Mouse (Mus musculus) CD8-positive naive resting alpha-beta T cell, adult 2 months (primary cell): ENCODE data around the gene Ciz1.

ENCODE experiments used
- DNase-seq, 2 experiments: peaks; one replicate each; pipeline ENCODE4 v3.0.0; 2022; ENCODE audit warnings: low read depth in 2 of 2, low spot score in 2 of 2

Ciz1 gene

DNA sequence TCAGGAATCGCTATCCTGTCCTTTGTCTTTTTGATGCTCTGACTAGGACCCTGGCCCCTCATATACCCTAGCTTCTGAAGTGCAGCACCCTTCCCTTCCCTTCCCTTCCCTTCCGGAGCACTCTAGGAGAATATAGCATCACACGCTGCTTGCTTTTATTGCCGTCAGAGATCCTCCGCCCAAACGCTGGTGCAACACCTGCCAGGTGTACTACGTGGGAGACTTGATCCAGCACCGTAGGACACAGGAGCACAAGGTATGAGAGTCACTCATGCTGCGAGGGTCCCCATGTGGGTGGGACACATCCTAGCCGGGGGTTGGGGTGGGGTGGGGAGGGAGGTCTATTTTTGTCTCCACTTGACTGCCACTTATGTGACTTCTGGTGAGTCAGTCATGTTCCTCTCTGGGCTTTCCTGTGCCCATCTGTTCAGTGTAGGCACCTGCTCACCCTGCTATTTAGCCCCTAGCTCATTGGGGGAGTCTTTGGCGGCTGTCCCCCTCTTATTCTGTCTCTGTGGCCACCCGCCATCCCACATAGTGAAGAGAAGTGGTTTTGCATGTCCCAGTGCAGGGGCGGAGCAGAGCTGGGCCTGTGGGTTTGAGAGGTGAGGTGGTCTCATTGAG lies 23.3 kb downstream of the Ciz1 start:
- DNase-seq, result no peak

DNA sequence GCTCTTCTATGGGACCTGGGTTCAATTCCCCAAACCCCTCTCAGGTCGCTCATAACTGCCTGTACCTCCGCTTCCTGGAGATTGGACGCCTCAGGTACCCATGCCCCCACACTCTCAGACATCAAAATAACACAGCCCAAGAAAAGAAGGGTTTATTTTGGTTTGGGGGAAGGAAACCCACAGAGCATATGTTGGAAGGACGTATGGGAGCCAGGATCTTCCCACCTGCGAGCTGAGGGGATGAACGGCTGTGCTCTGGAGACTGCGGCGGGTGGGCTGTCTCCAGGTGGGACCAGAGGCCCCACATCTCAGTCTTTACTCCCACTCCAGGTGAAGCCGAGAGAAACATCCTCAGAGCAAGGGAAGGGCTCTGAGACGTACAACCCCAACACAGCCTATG lies 24.8 kb downstream of the Ciz1 start:
- no peak for DNase-seq

DNA sequence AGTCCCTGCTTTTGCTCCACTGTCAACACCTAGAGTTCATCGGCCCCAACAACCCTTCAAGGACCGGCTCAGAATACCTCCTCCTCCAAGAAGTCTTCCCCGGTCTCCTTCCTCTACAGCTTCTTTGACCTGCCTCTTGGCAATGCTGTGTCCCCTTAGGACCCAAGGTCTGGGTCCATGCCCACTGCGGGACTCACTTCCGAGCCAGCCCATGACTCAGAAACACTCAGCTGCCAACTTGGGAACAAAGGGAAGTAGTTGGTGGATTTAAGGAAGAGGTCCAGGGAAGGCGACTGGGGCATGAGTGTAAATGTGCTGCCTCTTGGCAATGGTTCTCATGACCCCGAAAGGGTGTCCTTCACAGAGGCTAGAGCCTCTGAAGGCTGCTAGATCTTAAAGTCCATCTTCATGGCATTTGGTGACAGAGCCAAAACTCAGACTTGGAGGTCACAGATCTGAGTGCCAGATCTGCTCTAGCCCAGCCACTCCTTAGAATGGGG lies 27.9 kb downstream of the Ciz1 start:
- no peak for DNase-seq

DNA sequence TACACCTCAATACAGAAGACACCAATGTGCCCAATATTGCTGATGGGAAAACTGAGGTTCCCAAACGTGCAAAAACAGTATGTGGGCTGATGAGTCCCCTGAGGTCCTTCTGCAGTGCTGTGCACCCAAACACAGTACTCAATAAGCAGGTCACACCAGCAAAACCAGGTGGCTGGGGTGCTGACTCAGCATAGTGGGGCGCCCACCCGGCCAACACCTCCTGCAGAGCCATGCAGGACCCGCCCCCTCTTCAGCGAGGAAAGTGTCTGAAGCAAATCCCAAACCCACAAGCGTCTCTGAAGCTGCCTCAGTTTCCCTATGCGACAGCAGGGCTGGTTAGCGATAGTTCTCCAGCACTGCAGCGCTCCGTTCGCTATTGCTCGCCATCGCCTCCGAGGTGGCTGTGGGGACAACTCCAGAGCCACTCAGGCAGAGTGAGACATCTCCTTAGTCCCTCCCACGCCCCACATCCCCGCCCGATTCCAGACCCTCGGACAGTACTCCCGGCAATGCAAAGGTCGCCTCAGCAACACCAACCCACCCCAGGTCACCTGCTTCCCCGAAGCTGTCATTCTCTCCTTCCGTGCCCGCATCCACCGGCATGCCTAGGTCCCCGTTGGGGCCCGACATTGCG lies 29.1 kb downstream of the Ciz1 start:
- DNase-seq, result no peak

DNA sequence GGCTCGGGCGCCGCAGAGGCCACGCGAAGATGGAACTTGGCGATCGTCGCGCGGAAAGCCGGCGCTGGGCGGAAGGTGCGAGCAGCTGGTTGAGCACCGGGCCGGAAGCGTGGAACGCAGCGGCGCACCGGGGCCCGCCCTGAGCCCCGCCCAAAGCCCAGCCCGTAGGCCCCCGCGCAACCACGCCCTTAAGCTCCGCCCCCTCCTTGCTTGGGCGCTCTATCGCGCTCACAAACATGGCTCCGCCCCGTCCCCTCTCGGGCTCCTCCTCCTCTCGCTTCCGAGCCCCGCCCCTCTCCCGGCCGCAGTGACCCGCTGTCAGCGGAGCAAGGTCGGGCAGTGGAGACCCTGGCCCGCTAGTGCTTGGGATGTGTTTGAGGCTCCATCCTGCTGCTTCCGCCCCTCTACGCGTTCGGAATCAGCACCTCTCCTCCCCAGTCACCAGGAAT lies 29.7 kb downstream of the Ciz1 start, which contains the start of gene 1110008P14Rik:
Gene 1110008P14Rik (minus strand): TSS at position 164 of the 449 bp plus-strand sequence.
- DNase-seq, result peak; percentile 81 to 91

DNA sequence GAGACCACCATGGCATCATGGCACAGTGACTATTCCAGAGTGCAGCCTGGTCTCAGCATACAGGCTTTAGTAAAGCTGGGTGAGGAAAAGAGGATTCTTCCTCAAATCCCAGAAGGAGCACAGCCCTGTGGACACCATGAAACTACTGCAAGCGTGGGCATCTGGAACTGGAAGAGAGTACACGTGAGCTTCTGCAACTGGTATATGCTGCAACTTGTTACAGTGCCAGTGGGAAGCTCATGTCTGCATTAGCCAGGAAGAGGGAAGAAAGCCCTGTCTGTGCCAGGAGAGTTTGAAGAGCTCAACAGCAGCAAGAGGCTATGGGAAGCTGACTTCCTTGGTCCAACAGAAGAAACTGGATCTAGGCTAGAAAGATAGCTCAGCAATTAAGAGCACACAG lies 30.6 kb downstream of the Ciz1 start:
- no peak for DNase-seq

DNA sequence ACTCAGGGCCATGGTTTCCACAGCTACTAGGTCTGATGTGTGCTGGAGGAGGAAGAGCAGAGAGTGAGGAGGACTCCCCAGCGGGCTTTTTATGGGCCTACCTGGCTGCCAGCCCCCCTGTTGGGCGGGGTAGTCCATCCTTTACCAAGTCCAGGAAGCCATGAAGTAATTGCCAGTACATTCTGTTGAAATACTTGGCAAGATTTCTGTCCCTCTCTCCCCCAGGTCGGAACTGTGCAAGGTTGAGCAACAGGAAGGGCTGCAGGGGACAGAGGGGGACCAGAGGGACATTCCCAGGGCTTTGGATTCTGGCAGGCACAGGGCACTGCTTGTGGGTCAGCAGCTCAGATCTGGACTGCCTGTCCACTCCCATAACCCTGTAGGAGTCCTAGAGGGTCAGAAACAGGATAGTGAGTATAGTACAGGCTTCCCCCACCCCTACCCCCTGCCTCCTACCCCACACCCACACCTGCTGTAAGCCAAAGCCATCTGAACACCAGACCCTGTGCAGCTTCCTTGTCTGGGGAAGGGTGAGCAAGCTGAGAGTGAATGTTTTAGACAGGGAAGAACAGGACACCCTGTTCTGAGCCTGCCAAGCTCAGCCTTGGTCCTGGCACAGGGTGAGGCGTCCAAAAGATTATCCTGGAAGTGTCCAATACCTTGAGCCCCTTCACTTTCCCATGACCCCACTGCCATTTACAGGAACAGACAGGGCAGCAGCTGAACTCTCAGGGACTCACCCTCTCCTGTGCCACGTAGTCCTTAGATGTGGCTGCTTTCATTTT lies 35.8 kb downstream of the Ciz1 start, which contains the start of gene Lcn2:
Gene Lcn2 (minus strand): TSS at position 547 of the 785 bp plus-strand sequence.
- DNase-seq, result no peak

DNA sequence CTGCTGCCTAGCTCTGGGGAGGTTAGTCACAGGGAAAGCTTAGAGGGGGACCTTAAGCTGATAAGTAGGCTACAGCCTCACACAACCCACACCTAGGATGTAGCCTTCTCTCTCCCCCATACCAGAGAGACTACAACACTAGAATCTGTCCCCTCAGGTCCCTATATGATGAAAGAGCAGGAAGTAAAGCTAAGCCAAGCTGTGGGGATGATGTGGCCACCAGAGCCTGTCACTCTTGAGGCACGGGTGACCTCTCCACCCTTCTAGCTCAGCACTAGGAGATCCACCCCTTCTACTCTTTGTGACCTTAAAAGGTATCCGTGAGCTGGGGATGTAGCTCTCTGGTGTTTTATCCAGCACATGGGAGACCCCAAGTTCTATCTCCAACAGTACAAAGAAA lies 37.0 kb downstream of the Ciz1 start:
- DNase-seq, result no peak

DNA sequence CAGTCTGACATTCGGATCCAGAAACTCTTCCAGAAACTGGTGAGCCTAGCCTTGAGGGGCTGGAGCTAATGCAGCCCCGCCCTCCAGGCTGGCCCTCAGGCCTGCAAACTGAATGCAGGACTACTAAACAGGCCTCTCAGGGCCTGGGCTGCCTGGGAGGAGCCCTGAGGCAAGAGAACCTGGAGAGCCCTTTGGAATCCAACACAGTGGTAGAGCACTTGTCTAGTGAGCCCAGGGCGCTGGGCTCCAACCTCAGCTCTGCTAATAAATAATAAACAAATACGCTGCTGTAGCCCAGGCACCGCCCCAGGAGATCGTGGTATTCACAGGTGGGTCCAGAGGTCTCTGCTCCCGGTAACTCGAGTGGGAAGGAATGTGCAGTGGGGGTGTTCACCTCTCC lies 38.7 kb downstream of the Ciz1 start:
- no peak for DNase-seq

DNA sequence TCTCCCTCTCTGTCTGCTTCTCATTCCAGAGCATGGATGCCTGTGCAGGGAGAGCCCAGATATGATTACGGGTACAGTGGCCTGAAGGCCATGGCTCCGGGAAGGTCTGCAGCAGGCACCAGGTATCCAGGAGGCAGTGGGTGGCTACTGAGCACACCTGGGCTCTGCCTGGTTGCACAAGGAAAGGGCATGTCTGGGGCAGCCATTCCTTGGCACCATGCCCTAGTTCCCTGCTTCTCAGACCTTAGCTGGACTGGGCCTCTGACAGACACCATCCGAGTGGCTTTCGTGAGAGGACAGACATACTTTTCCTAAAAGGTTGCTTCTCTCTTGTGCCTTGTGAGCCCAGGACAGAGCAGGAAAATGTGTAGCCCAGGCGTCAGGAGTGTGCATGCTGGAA lies 39.9 kb downstream of the Ciz1 start:
- DNase-seq, result no peak

DNA sequence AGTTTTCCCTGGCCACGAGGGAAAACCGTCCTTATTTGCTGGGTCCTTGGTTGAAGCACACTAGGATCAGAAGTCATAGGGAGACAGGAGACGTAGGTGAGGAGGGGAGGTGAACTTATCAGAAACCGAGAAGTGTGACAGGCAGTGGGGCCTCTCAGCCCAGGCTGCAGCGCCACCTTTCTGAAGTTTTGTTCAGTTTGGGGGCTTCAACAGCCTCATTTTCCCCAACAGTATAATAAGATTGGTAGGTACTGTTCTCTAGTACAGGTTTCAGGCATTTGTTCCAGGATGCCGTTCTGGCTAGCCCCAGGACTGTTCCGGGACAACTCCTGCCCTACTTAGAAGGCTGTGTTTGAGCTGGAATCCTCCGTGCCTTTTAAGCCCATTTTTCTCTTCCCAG lies 42.8 kb downstream of the Ciz1 start:
- peak; percentile 16 to 49 for DNase-seq

DNA sequence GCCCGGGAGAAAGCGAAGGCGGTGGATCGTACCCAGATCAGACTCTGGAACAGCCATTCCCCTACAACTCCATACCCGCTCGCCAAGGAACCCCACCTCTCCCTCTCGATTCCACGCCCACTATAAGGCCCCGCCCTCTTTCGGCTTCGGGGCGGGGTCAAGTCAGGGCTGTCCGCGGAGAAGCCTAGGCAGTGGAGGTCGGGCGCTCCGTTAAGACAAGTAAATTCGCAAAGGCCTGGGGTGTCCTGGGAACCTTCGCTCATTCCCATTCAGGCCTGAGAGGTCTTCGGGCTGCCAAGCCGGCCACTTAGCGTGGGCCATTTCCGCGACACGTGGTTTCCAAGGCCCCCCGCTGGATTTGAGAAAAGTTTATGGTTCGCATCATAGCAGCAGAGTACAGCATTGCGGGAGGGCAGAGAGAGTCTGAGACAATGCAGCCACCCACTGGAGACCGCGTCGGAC lies 43.4 kb downstream of the Ciz1 start, which contains the start of gene Ptges2:
Gene Ptges2 (plus strand): TSS at position 413 of the 462 bp plus-strand sequence.
- peak; percentile 84 to 92 for DNase-seq

DNA sequence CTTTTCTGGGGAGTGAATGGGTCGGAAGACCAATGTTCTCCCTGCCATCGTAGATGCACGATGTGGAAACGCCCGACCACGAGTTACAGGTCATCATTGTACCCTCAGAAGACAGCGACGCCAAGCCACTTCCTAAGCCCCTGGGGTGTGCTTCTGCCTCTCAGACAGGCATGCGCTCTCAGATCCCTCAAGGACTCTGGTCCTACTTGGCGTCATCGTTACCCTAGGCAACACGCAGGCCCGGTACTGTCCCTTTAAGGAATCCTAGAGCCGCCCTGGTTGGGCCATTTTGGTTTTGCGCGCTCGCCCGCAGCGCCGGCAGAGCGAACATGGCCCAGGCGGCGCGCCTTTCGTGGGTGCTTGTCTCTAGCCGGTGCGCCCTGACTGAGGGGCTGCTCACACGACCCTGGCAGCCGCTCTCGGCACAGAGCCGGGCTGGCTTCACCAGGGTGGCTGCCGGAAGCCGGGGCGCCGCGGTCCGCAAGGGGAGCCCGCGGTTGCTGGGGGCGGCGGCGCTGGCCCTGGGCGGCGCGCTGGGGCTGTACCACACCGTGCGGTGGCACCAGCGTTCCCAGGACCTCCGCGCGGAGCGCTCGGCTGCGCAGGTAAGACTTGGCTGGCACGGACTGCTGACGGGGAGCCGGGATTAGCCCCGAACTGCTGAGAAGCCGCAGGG lies 44.0 kb downstream of the Ciz1 start:
- DNase-seq, result peak; percentile 77 to 82

DNA sequence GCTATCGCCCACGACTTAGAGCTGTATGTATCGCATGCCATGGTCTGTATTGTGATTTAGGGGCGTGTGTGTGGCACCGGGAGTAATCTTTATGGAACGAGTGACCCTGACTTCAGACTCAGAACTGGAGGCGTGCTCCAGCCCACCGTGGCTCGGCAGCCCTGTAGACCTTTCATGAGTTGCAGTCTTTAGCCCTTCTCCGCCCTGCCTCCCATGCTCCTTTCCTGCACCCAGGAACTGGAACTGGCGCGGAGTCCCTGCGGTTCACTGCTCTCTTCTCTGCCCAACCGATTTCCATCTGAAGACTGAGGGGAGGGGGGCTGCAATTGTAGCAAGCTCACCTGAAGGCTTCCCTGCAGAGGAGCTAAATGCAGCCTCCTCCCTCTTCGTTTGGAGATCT lies 44.6 kb downstream of the Ciz1 start:
- DNase-seq, result no peak

DNA sequence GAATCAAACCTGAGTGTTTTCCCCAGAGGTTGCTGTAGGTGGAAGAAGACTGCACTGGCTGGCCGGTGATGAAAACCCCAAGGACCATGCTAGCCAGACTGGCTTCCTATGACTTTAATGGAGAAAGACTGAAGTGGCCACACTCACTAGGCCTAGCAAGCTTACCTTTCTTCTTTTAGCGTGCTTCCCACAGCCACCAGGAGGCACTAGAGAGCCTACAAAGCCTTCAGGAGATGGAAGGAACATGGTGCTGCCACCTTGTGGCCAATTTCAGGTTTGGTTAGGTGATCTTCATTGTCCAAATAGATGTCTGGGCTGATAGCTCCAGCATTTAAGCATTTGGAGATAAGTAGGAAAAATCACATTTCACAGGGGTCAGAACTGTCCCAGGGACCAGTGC lies 52.5 kb downstream of the Ciz1 start:
- DNase-seq, result peak; percentile 94 to 98

DNA sequence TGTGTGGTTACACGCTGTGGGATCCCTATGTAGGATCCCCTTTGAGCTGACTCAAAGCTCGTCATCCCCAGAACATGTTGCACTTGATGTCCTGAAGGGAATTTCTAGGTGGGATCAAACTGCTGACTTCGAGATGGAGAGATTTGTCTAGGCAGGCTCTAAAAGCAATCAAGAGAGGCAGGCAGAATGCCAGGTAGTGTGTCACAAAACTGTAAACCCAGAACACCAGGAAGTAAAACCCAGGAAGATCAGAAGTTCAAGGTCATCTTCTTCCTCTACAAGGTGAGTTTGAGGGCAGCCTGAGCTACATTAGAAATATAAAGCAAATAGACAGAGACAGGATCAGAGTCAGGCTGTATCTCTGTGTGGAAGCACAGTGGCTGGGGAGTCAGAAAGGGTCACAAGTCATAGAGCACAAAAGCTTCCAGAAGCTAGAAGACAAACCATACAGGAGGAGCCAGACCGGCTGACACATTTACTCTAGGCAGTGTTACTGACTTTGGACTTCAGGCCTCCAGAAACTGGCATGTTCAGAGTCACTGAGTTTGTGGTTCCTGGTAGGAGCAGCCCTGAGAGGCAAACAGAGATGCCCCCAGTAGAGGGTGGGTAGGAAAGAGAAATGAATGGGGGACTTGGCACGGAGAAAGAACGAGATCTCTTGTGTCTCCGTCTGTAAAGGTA lies 55.2 kb downstream of the Ciz1 start:
- DNase-seq, result no peak

DNA sequence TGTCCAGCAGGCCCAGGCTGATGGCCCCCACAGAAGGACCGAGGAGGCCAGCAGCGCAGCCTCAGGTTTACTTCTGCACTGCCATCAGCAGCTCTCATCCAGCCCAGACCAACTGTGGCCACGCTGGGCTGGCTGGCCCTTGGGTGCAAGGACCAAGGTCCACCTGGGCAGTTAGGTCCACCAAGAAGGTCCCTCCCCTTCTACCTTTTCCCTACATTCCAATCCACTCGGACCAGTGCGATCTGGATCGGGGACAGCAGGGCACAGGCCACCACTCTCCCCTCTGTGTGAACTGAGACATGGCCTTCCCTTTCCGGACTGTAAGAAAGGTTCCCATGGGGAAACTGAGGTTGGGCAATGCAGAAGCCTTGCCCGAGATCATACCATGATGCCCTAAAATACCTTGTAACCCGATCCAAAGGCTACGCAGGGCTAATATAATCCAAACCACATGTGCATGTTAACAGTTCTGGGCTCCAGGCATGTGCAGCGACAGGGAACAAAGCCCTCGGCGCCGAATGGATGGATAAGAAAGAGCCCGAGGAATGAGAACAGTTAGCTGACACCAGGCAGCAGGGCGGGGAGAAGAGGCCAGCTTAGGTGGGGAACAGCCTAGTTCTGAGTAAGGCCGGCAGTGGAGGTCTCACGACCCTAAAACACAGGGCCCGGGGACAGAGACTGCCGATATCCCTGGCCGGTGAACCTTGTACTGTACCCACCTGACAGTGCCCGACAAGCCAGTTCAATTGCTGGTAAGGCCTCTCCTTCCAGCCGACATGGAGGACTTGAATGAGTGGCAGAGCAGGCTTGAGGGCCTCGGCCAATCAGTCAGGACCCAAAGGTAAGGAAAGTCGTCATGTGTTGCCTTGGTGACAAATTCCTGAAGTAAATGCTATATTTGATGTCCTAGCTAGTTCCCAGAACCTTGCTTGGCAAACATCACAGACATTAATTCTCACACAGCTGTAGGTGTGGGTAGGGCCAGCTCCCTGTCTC lies 56.6 kb downstream of the Ciz1 start:
- DNase-seq, result no peak

DNA sequence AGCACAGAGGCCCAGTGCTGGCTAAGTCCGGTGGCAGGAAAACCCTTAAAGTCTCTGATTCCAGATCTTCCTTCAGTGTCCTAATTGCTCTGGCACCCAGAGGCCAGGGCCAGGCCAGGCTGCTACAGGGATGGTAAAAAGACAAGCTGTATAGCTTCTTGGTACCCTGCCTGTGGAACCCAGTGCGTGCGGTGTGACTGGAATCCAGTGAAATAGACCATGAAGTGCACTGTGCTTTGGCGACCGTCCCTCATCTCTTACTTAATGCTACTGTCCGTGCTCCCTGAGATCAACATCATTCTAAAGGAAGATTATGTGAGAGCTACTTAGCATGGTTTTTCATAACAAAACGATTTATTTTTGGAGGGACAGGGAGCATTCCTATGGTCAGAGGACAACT lies 59.3 kb downstream of the Ciz1 start:
- no peak for DNase-seq

DNA sequence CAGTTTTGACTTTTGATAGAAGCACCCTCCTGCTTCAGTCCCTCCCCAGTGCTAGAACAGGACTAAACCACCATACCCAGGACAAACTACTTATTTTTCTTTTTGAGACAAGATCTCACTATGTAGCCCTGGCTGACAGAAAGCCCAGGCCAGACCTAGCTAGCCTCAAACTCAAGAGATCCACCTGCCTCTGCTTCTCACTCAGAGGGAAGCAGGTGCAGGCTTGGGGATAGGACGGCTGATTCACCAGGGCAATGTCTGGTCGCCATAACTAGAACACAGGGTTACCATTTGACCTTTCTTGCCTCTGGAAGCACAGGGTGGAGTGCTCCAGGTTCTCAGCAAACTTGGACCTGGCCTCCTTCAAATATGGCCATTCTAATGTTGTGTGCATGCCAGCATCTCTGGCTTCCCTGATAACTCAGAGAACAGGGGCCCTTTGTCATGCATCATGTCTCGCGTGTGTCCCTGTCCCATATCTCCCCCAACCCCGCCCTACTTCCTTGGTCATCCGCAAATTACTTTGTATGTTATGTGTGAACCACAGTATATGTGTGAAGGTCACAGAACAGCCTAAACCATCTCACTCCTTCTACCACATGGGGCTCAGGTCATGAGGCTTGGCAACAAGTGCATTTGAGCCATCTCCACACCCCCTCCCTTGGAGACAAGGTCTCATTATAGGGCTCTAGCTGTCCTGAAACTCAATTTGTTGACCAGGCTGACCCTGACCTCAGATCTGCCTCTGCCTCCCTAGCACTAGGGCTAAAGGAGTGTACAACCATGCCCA lies 60.8 kb downstream of the Ciz1 start:
- no peak for DNase-seq
